Mouse (Mus musculus) neural tube, embryonic 11.5 days (tissue): ENCODE results near the gene Scube2. TPM values are rescaled to one million over a fixed set of nuclear protein-coding genes. Genes with fewer than 3 reads are reported as not detected.

Experiments
- ATAC-seq: fragments of 200-750 bp; cut with Nextera tagmentation; 2 replicates; pipeline ENCODE4 v1.8.0; 2017; ENCODE audit warnings: moderate number of reproducible peaks, mild to moderate bottlenecking, moderate TSS enrichment, moderate library complexity; ENCODE audit not compliant: insufficient read depth, low FRiP score, low TSS enrichment
- DNase-seq: peaks from one replicate; pipeline ENCODE4 v3.0.0-alpha.2; 2015; ENCODE audit warnings: low spot score
- H3K27ac ChIP-seq: fragments of 300-500 bp; sonication (generic); 2 replicates; pipeline ENCODE4 v1.5.1; 2014; ENCODE audit warnings: low read depth, mild to moderate bottlenecking, low read length
- H3K27me3 ChIP-seq: fragments of 300-500 bp; sonication (generic); 2 replicates; pipeline ENCODE4 v1.6.1; 2014; ENCODE audit warnings: mild to moderate bottlenecking, low read length, mixed read lengths; ENCODE audit not compliant: control insufficient read depth, insufficient read depth
- H3K36me3 ChIP-seq: fragments of 300-500 bp; sonication (generic); 2 replicates; pipeline ENCODE4 v1.6.1; 2014; ENCODE audit warnings: mild to moderate bottlenecking, low read length, moderate library complexity, mixed read lengths; ENCODE audit not compliant: control insufficient read depth, insufficient read depth
- H3K4me1 ChIP-seq: fragments of 300-500 bp; sonication (generic); 2 replicates; pipeline ENCODE4 v1.6.1; 2014; ENCODE audit warnings: low read length, mixed read lengths; ENCODE audit not compliant: control insufficient read depth, insufficient read depth
- H3K4me2 ChIP-seq: fragments of 300-500 bp; sonication (generic); 2 replicates; pipeline ENCODE4 v1.6.1; 2014; ENCODE audit warnings: low read depth, mild to moderate bottlenecking, moderate library complexity
- H3K4me3 ChIP-seq: fragments of 300-500 bp; sonication (generic); 2 replicates; pipeline ENCODE4 v1.5.1; 2014; ENCODE audit warnings: low read depth, low read length
- H3K9ac ChIP-seq: fragments of 300-500 bp; sonication (generic); 2 replicates; pipeline ENCODE4 v1.6.1; 2014; ENCODE audit warnings: mild to moderate bottlenecking, low read length
- H3K9me3 ChIP-seq: fragments of 300-500 bp; sonication (generic); 2 replicates; pipeline ENCODE4 v1.6.1; 2016; ENCODE audit warnings: low read length; ENCODE audit not compliant: control insufficient read depth
- WGBS: fragments of 180-500 bp; shearing (Covaris S2); extraction: QIAGEN DNeasy Blood & Tissue Kit; methylation state at CpG from one replicate; pipeline ENCODE4 v1.1.7; 2014; 5-methylcytosine and 5-hydroxymethylcytosine counted together
- polyA plus RNA-seq: library from polyadenylated mRNA; unstranded; fragments of >200 nt; fragmentation: Nextera tagmentation; extraction: Ambion mirVana; gene quantifications from 2 replicates; pipeline ENCODE4 v1.2.1, GENCODE M21; 2014

Scube2 gene
- polyA plus RNA-seq, 1 experiment from 2014 or later: 19.4 TPM

- 91% methylated on average over 8 of the region's 8 CpGs for WGBS
- no peak overlapping the region for H3K4me3 ChIP-seq
- no peaks in the 10 kb centered on the region for H3K4me1 ChIP-seq
- H3K27me3 ChIP-seq: no peaks in the 10 kb centered on the region
- no peak overlapping the region for H3K4me2 ChIP-seq
- H3K9me3 ChIP-seq: no peaks in the 10 kb centered on the region
- no peak for ATAC-seq
- H3K27ac ChIP-seq: no peak overlapping the region
- no peak overlapping the region for H3K9ac ChIP-seq
- H3K36me3 ChIP-seq: no peaks in the 10 kb centered on the region
- DNase-seq: no peak
These were observed 38.6 kb downstream of the Scube2 start for GRCm38 (mm10) chr7:109826911-109827310.

- no peak for DNase-seq
- Histone ChIP-seq H3K27me3 (no peaks in the 10 kb centered on the region), H3K4me1 (no peaks in the 10 kb centered on the region), H3K27ac (no peak overlapping the region), H3K9me3 (no peaks in the 10 kb centered on the region), H3K36me3 (no peaks in the 10 kb centered on the region), H3K4me3 (no peak overlapping the region), H3K9ac (no peak overlapping the region), H3K4me2 (no peak overlapping the region)
- 85% methylated on average over 14 of the region's 14 CpGs for WGBS
- no peak for ATAC-seq
These were observed 40.2 kb downstream of the Scube2 start for GRCm38 (mm10) chr7:109825293-109825692.

GRCm38 (mm10) chr7:109818600-109818999 lies 46.9 kb downstream of the Scube2 start:
- no peak for ATAC-seq
- 90% methylated on average over 4 of the region's 4 CpGs for WGBS

GRCm38 (mm10) chr7:109817954-109818353 lies 47.5 kb downstream of the Scube2 start:
- no peaks in the 10 kb centered on the region for H3K27me3 ChIP-seq
- no peak overlapping the region for H3K4me2 ChIP-seq
- H3K27ac ChIP-seq: no peak overlapping the region
- no peaks in the 10 kb centered on the region for H3K36me3 ChIP-seq
- ATAC-seq: no peak
- no peak overlapping the region for H3K4me3 ChIP-seq
- no peaks in the 10 kb centered on the region for H3K9me3 ChIP-seq
- no peak overlapping the region for H3K9ac ChIP-seq
- no peak for DNase-seq
- H3K4me1 ChIP-seq: peaks cover 4% of the 10 kb centered on the region; the same call in 1 of the 2 replicates

More at GRCm38 (mm10) chr7:109818600-109818999, 46.9 kb downstream of the Scube2 start:
- H3K36me3 ChIP-seq: no peaks in the 10 kb centered on the region
- no peaks in the 10 kb centered on the region for H3K9me3 ChIP-seq
- H3K4me1 ChIP-seq: 0 out of 2 replicates have a peak, but pooled peaks cover 4% of the 10 kb centered on the region
- H3K4me2 ChIP-seq: no peak overlapping the region
- H3K27me3 ChIP-seq: no peaks in the 10 kb centered on the region
- H3K4me3 ChIP-seq: no peak overlapping the region
- H3K9ac ChIP-seq: no peak overlapping the region
- DNase-seq: no peak
- H3K27ac ChIP-seq: no peak overlapping the region

- Histone ChIP-seq H3K9me3 (no peaks in the 10 kb centered on the region), H3K27ac (peak overlapping the region; percentile 88), H3K9ac (no peak overlapping the region), H3K27me3 (no peaks in the 10 kb centered on the region), H3K4me3 (no peak overlapping the region), H3K4me1 (peaks cover 11% of the 10 kb centered on the region), H3K4me2 (no peak overlapping the region), H3K36me3 (no peaks in the 10 kb centered on the region)
- WGBS: 34% methylated on average over 4 of the region's 4 CpGs
- peak; percentile 87 for ATAC-seq
- DNase-seq: peak; percentile 48
These were observed 51.9 kb downstream of the Scube2 start for GRCm38 (mm10) chr7:109813330-109814140.

GRCm38 (mm10) chr7:109807616-109808485 lies 57.6 kb downstream of the Scube2 start:
- no peak for ATAC-seq
- Histone ChIP-seq H3K27ac (no peak overlapping the region), H3K4me1 (peaks cover 6% of the 10 kb centered on the region), H3K27me3 (no peaks in the 10 kb centered on the region), H3K4me3 (no peak overlapping the region), H3K9me3 (no peaks in the 10 kb centered on the region), H3K9ac (no peak overlapping the region), H3K36me3 (0 out of 2 replicates have a peak, but pooled peaks cover 2% of the 10 kb centered on the region), H3K4me2 (no peak overlapping the region)
- WGBS: 82% methylated on average over 8 of the region's 8 CpGs
- DNase-seq: no peak

GRCm38 (mm10) chr7:109804843-109805242 lies 60.6 kb downstream of the Scube2 start:
- no peak overlapping the region for H3K27ac ChIP-seq
- no peak for ATAC-seq
- H3K4me2 ChIP-seq: no peak overlapping the region
- peak; percentile 31 for DNase-seq
- H3K27me3 ChIP-seq: no peaks in the 10 kb centered on the region
- WGBS: 68% methylated on average over 6 of the region's 6 CpGs
- no peaks in the 10 kb centered on the region for H3K4me1 ChIP-seq
- 0 out of 2 replicates have a peak, but pooled peaks cover 2% of the 10 kb centered on the region for H3K36me3 ChIP-seq
- H3K9me3 ChIP-seq: no peaks in the 10 kb centered on the region
- H3K9ac ChIP-seq: no peak overlapping the region
- no peak overlapping the region for H3K4me3 ChIP-seq

- Histone ChIP-seq H3K36me3 (0 out of 2 replicates have a peak, but pooled peaks cover 2% of the 10 kb centered on the region), H3K27ac (no peak overlapping the region), H3K27me3 (no peaks in the 10 kb centered on the region), H3K4me2 (no peak overlapping the region), H3K9ac (no peak overlapping the region), H3K4me1 (no peaks in the 10 kb centered on the region), H3K4me3 (no peak overlapping the region), H3K9me3 (no peaks in the 10 kb centered on the region)
- WGBS: 95% methylated on average over 6 of the region's 6 CpGs
- no peak for DNase-seq
- ATAC-seq: no peak
These were observed 61.1 kb downstream of the Scube2 start for GRCm38 (mm10) chr7:109804355-109804754.
